Mouse (Mus musculus) MEL (cell line): ENCODE measurements around the gene Slc22a17. TPM values are rescaled to one million over a fixed set of nuclear protein-coding genes. Genes with fewer than 3 reads are reported as not detected.
A peak's percentile ranks its signal among the peaks of the same experiment; 100 is the strongest.

Source experiments
- DNase-seq: peaks from one replicate; pipeline ENCODE4 v3.0.0; 2011; ENCODE audit warnings: low read depth, low spot score
- H3K27ac ChIP-seq: 2 replicates; pipeline ENCODE4 v1.5.1; 2012; ENCODE audit warnings: low read depth, mild to moderate bottlenecking, control low read depth, low read length, moderate library complexity; ENCODE audit not compliant: control insufficient read depth
- H3K27me3 ChIP-seq, 2 experiments: fragments of 150-350 bp in 1 of 2; sonication (generic) in 1 of 2; 2 replicates each; pipeline ENCODE4 v1.6.1; 2012; ENCODE audit warnings: low read length in 2 of 2, mild to moderate bottlenecking in 2 of 2, improper control_type of control experiment in 1 of 2, moderate library complexity in 1 of 2; ENCODE audit not compliant: insufficient read depth in 2 of 2, control insufficient read depth in 1 of 2
- H3K36me3 ChIP-seq, 2 experiments: 2 replicates each; pipeline ENCODE4 v1.6.1; 2012 to 2014; ENCODE audit warnings: low read length in 2 of 2, improper control_type of control experiment in 1 of 2, inconsistent platforms in 1 of 2, mild to moderate bottlenecking in 1 of 2; ENCODE audit not compliant: insufficient read depth in 2 of 2, control insufficient read depth in 1 of 2
- H3K4me1 ChIP-seq, 2 experiments: fragments of 150-350 bp in 1 of 2; sonication (generic) in 1 of 2; 2 replicates each; pipeline ENCODE4 v1.6.1; 2012; ENCODE audit warnings: low read length in 2 of 2, improper control_type of control experiment in 1 of 2, mild to moderate bottlenecking in 1 of 2; ENCODE audit not compliant: insufficient read depth in 2 of 2, control insufficient read depth in 1 of 2
- H3K4me3 ChIP-seq, 2 experiments: fragments of 150-350 bp in 1 of 2; sonication (generic) in 1 of 2; 2 replicates each; pipeline ENCODE4 v1.5.1; 2012; ENCODE audit warnings: low read depth in 2 of 2, low read length in 2 of 2, mild to moderate bottlenecking in 2 of 2, moderate library complexity in 2 of 2, control low read depth in 1 of 2, improper control_type of control experiment in 1 of 2; ENCODE audit not compliant: control insufficient read depth in 1 of 2, insufficient read depth in 1 of 2
- H3K79me2 ChIP-seq: 2 replicates; pipeline ENCODE4 v1.6.1; 2012; ENCODE audit warnings: mild to moderate bottlenecking, low read length, moderate library complexity; ENCODE audit not compliant: control insufficient read depth, poor library complexity, insufficient read depth
- H3K9ac ChIP-seq: 2 replicates; pipeline ENCODE4 v1.6.1; 2012; ENCODE audit warnings: low read depth, mild to moderate bottlenecking, control low read depth, low read length, moderate library complexity; ENCODE audit not compliant: control insufficient read depth, poor library complexity, severe bottlenecking
- H3K9me3 ChIP-seq: fragments of 150-350 bp; sonication (generic); replicated peaks from 2 replicates; pipeline ENCODE4 v1.6.1; 2012; ENCODE audit warnings: mild to moderate bottlenecking, low read length, improper control_type of control experiment, moderate library complexity; ENCODE audit not compliant: insufficient read depth
- BHLHE40 ChIP-seq: IDR thresholded peaks from 2 replicates; pipeline ENCODE4 v1.6.1; 2012; ENCODE audit warnings: low read depth, mild to moderate bottlenecking, inconsistent platforms, low read length, improper control_type of control experiment, borderline replicate concordance
- CHD1 ChIP-seq: IDR thresholded peaks from 2 replicates; pipeline ENCODE4 v1.6.1; 2012; ENCODE audit warnings: low read depth, mild to moderate bottlenecking, inconsistent platforms, low read length, improper control_type of control experiment
- CHD2 ChIP-seq: IDR thresholded peaks from 2 replicates; pipeline ENCODE4 v1.6.1; 2011; ENCODE audit warnings: low read length, improper control_type of control experiment
- CTCF ChIP-seq, 3 experiments: IDR thresholded peaks in 2 of 3; conservative IDR thresholded peaks in 1 of 3; 2 replicates each; pipeline ENCODE4 v1.5.1; 2011 to 2012; ENCODE audit warnings: low read length in 3 of 3, low read depth in 2 of 3, mild to moderate bottlenecking in 2 of 3, improper control_type of control experiment in 1 of 3, inconsistent platforms in 1 of 3, mixed read lengths in 1 of 3, moderate library complexity in 1 of 3; ENCODE audit not compliant: control insufficient read depth in 1 of 3, insufficient read depth in 1 of 3, poor library complexity in 1 of 3, severe bottlenecking in 1 of 3
- E2F4 ChIP-seq: IDR thresholded peaks from 2 replicates; pipeline ENCODE4 v1.6.1; 2011; ENCODE audit warnings: low read depth, low read length, improper control_type of control experiment, borderline replicate concordance
- ELF1 ChIP-seq: IDR thresholded peaks from 2 replicates; pipeline ENCODE4 v1.6.1; 2014; ENCODE audit warnings: low read depth, mild to moderate bottlenecking, inconsistent platforms, low read length, improper control_type of control experiment, moderate library complexity
- EP300 ChIP-seq, 2 experiments: IDR thresholded peaks; 2 replicates each; pipeline ENCODE4 v1.6.1; 2011; ENCODE audit warnings: improper control_type of control experiment in 2 of 2, low read length in 2 of 2, low read depth in 1 of 2, mild to moderate bottlenecking in 1 of 2
- ETS1 ChIP-seq: IDR thresholded peaks from 2 replicates; pipeline ENCODE4 v1.6.1; 2012; ENCODE audit warnings: low read depth, mild to moderate bottlenecking, inconsistent platforms, low read length, improper control_type of control experiment, moderate library complexity
- GABPA ChIP-seq: IDR thresholded peaks from 2 replicates; pipeline ENCODE4 v1.6.1; 2012; ENCODE audit warnings: low read depth, mild to moderate bottlenecking, inconsistent platforms, low read length, improper control_type of control experiment, moderate library complexity
- GATA1 ChIP-seq: IDR thresholded peaks from 2 replicates; pipeline ENCODE4 v1.6.1; 2011; ENCODE audit warnings: low read depth, low read length, improper control_type of control experiment
- HCFC1 ChIP-seq: IDR thresholded peaks from 2 replicates; pipeline ENCODE4 v1.6.1; 2012; ENCODE audit warnings: low read depth, mild to moderate bottlenecking, inconsistent platforms, low read length, improper control_type of control experiment, moderate library complexity
- JUND ChIP-seq: IDR thresholded peaks from 2 replicates; pipeline ENCODE4 v1.6.1; 2011; ENCODE audit warnings: low read depth, mild to moderate bottlenecking, improper control_type of control experiment, low read length
- KAT2A ChIP-seq: conservative IDR thresholded peaks from 2 replicates; pipeline ENCODE4 v1.6.1; 2012; ENCODE audit warnings: low read depth, low read length, improper control_type of control experiment, inconsistent platforms
- MAFK ChIP-seq: IDR thresholded peaks from 2 replicates; pipeline ENCODE4 v1.6.1; 2011; ENCODE audit warnings: low read depth, mild to moderate bottlenecking, low read length, improper control_type of control experiment, borderline replicate concordance
- MAX ChIP-seq: IDR thresholded peaks from 2 replicates; pipeline ENCODE4 v1.6.1; 2011; ENCODE audit warnings: low read length, improper control_type of control experiment
- MAZ ChIP-seq: IDR thresholded peaks from 2 replicates; pipeline ENCODE4 v1.6.1; 2012; ENCODE audit warnings: low read depth, mild to moderate bottlenecking, inconsistent platforms, low read length, improper control_type of control experiment
- MEF2A ChIP-seq: IDR thresholded peaks from 2 replicates; pipeline ENCODE4 v1.6.1; 2014; ENCODE audit warnings: low read depth, mild to moderate bottlenecking, inconsistent platforms, low read length, improper control_type of control experiment; ENCODE audit not compliant: poor library complexity, insufficient replicate concordance, severe bottlenecking; ENCODE audit errors: extremely low read depth
- MXI1 ChIP-seq: IDR thresholded peaks from 2 replicates; pipeline ENCODE4 v1.6.1; 2011; ENCODE audit warnings: mild to moderate bottlenecking, low read depth, low read length, improper control_type of control experiment
- MYB ChIP-seq: IDR thresholded peaks from 2 replicates; pipeline ENCODE4 v1.6.1; 2011; ENCODE audit warnings: mild to moderate bottlenecking, low read depth, low read length, improper control_type of control experiment
- MYC ChIP-seq: IDR thresholded peaks from 2 replicates; pipeline ENCODE4 v1.6.1; 2011; ENCODE audit warnings: low read depth, mild to moderate bottlenecking, low read length, improper control_type of control experiment, moderate library complexity
- NELFE ChIP-seq: IDR thresholded peaks from 2 replicates; pipeline ENCODE4 v1.6.1; 2011; ENCODE audit warnings: low read depth, low read length, improper control_type of control experiment
- POLR2A ChIP-seq, 2 experiments: IDR thresholded peaks; 2 replicates each; pipeline ENCODE4 v1.6.1; 2011 to 2012; ENCODE audit warnings: low read length in 2 of 2, mild to moderate bottlenecking in 2 of 2, control low read depth in 1 of 2, improper control_type of control experiment in 1 of 2, low read depth in 1 of 2, moderate library complexity in 1 of 2; ENCODE audit not compliant: control insufficient read depth in 1 of 2, insufficient read depth in 1 of 2, poor library complexity in 1 of 2
- POLR2AphosphoS2 ChIP-seq: IDR thresholded peaks from 2 replicates; pipeline ENCODE4 v1.6.1; 2011; ENCODE audit warnings: low read length, improper control_type of control experiment
- POLR2AphosphoS5 ChIP-seq: IDR thresholded peaks from 2 replicates; pipeline ENCODE4 v1.6.1; 2012; ENCODE audit warnings: low read depth, borderline replicate concordance, mild to moderate bottlenecking, inconsistent platforms, low read length, moderate library complexity, mixed read lengths
- RAD21 ChIP-seq: IDR thresholded peaks from 2 replicates; pipeline ENCODE4 v1.6.1; 2011; ENCODE audit warnings: mild to moderate bottlenecking, low read depth, low read length, improper control_type of control experiment
- RCOR1 ChIP-seq: IDR thresholded peaks from 2 replicates; pipeline ENCODE4 v1.6.1; 2012; ENCODE audit warnings: low read depth, mild to moderate bottlenecking, inconsistent platforms, low read length, improper control_type of control experiment
- SIN3A ChIP-seq: IDR thresholded peaks from 2 replicates; pipeline ENCODE4 v1.6.1; 2012; ENCODE audit warnings: low read length, improper control_type of control experiment, inconsistent platforms
- SMC3 ChIP-seq: IDR thresholded peaks from 2 replicates; pipeline ENCODE4 v1.6.1; 2011; ENCODE audit warnings: low read depth, low read length, improper control_type of control experiment
- TBP ChIP-seq: IDR thresholded peaks from 2 replicates; pipeline ENCODE4 v1.8.0; 2011; ENCODE audit warnings: low read depth, low read length, improper control_type of control experiment
- TCF12 ChIP-seq: IDR thresholded peaks from 2 replicates; pipeline ENCODE4 v1.6.1; 2014; ENCODE audit warnings: low read depth, mild to moderate bottlenecking, inconsistent platforms, low read length, improper control_type of control experiment, moderate library complexity
- UBTF ChIP-seq: IDR thresholded peaks from 2 replicates; pipeline ENCODE4 v1.6.1; 2012; ENCODE audit warnings: low read depth, mild to moderate bottlenecking, inconsistent platforms, low read length, improper control_type of control experiment, moderate library complexity, borderline replicate concordance; ENCODE audit not compliant: insufficient read depth
- USF1 ChIP-seq: IDR thresholded peaks from 2 replicates; pipeline ENCODE4 v1.6.1; 2014; ENCODE audit warnings: low read depth, mild to moderate bottlenecking, inconsistent platforms, low read length, improper control_type of control experiment, moderate library complexity
- USF2 ChIP-seq, 2 experiments: IDR thresholded peaks; 2 replicates each; pipeline ENCODE4 v1.6.1; 2011 to 2012; ENCODE audit warnings: improper control_type of control experiment in 2 of 2, low read length in 2 of 2, borderline replicate concordance in 1 of 2, inconsistent platforms in 1 of 2, low read depth in 1 of 2, mild to moderate bottlenecking in 1 of 2; ENCODE audit not compliant: insufficient read depth in 1 of 2
- ZC3H11A ChIP-seq: IDR thresholded peaks from 2 replicates; pipeline ENCODE4 v1.6.1; 2012; ENCODE audit warnings: low read depth, mild to moderate bottlenecking, inconsistent platforms, low read length, improper control_type of control experiment
- ZKSCAN1 ChIP-seq: IDR thresholded peaks from 2 replicates; pipeline ENCODE4 v1.6.1; 2012; ENCODE audit warnings: low read depth, mild to moderate bottlenecking, inconsistent platforms, low read length, improper control_type of control experiment, moderate library complexity
- ZMIZ1 ChIP-seq: IDR thresholded peaks from 2 replicates; pipeline ENCODE4 v1.6.1; 2012; ENCODE audit warnings: low read depth, mild to moderate bottlenecking, inconsistent platforms, low read length, improper control_type of control experiment, moderate library complexity
- ZNF384 ChIP-seq: IDR thresholded peaks from 2 replicates; pipeline ENCODE4 v1.6.1; 2012; ENCODE audit warnings: low read depth, mild to moderate bottlenecking, inconsistent platforms, low read length, improper control_type of control experiment
- polyA plus RNA-seq, 2 experiments: library from polyadenylated mRNA; stranded (reverse) in 1 of 2; unstranded in 1 of 2; fragments of >175 nt in 1 of 2; fragments of >200 nt in 1 of 2; gene quantifications; 2 replicates each; pipeline versions ENCODE4 v1.2.1 to v1.2.4; 2012; ENCODE audit warnings: low replicate concordance in 2 of 2, low read depth in 1 of 2; ENCODE audit not compliant: insufficient read length in 2 of 2, insufficient read depth in 1 of 2, missing spikeins in 1 of 2
- total RNA-seq: library from RNA; depleted of rRNA; stranded (reverse); fragments of 300-350 nt; gene quantifications from 2 replicates; pipeline ENCODE4 v1.2.3, GENCODE M21; 2012

Slc22a17 gene
- total and polyA plus RNA-seq, 3 experiments: 0.31 to 1.1 TPM; not detected in 1

DNA sequence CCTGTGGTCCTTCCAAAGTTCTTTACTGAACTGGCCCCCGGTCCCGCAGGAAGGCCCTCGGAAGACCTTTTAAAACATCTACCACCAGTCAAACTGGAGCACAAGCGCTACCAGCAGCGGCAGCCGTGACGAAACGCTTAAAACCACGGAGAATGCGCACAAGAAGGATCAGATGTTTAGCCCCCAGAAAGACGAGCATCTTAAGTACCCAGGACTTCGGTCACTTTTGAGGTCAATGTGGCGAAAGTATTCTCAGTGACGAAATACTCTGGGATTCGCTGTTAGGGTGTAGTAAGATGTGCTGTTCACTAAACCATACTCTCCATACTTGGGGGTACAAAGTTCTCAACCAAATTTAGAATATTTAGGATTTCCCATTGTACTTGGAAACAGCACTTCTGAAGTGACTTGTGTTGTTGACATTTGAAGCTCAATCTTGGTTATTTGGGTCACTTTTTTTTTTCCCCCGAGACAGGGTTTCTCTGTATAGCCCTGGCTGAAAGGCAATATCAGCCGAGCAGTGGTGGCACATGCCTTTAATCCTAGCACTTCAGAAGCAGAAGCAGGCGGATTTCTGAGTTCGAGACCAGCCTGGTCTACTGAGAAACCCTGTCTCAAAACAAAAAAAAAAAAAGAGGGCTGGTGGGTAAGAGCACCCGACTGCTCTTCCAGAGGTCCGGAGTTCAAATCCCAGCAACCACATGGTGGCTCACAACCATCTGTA is 48.5 kb downstream of the Slc22a17 start:
- TF ChIP-seq KAT2A (no peak; the same call in 1 of the 2 replicates), USF2 (IDR thresholded peaks at IDR 0.05; ENCODE audit: borderline replicate concordance in 1 of 2, insufficient read depth in 1 of 2, low read depth in 1 of 2, low read length in 2 of 2) (no peak), ZNF384 (peak; percentile 67), EP300 (IDR thresholded peaks at IDR 0.05; ENCODE audit: low read depth in 1 of 2, low read length in 2 of 2) (no peak), USF1 (no peak), ZKSCAN1 (no peak), TBP (peak; percentile 95), POLR2AphosphoS5 (no peak), NELFE (no peak), SIN3A (peak; percentile 35; the same call in 1 of the 2 replicates), MXI1 (0 out of 2 replicates have a peak, but pooled peaks have one; percentile 47), MYB (no peak), MAFK (no peak), ELF1 (no peak), MAZ (no peak), ZC3H11A (no peak), GATA1 (no peak), CHD2 (no peak), HCFC1 (no peak; the same call in 1 of the 2 replicates), SMC3 (no peak), RAD21 (no peak), POLR2A (IDR thresholded peaks at IDR 0.05; ENCODE audit: control insufficient read depth in 1 of 2, insufficient read depth in 1 of 2, low read depth in 1 of 2, low read length in 2 of 2, poor library complexity in 1 of 2) (no peak), MYC (0 out of 2 replicates have a peak, but pooled peaks have one; percentile 23), TCF12 (no peak), JUND (no peak), BHLHE40 (no peak), ETS1 (no peak), MEF2A (no peak), GABPA (no peak), POLR2AphosphoS2 (no peak), RCOR1 (no peak), E2F4 (no peak), CTCF (IDR thresholded peaks at IDR 0.05 in 2 of 3, conservative IDR thresholded peaks at IDR 0.05 in 1 of 3; ENCODE audit: control insufficient read depth in 1 of 3, insufficient read depth in 1 of 3, low read depth in 2 of 3, low read length in 3 of 3, poor library complexity in 1 of 3, severe bottlenecking in 1 of 3) (no peak), CHD1 (no peak), MAX (no peak), UBTF (no peak), ZMIZ1 (no peak)
- H3K9ac ChIP-seq: peak overlapping the region; percentile 72
- no peaks in the 10 kb centered on the region for H3K27me3 ChIP-seq
- H3K9me3 ChIP-seq: no peaks in the 10 kb centered on the region
- DNase-seq: no peak
- peaks cover 0 to 21% of the 10 kb centered on the region in 2 experiments; a peak in 2 of 4 replicates for H3K36me3 ChIP-seq
- H3K79me2 ChIP-seq: no peaks in the 10 kb centered on the region; the same call in 1 of the 2 replicates
- H3K27ac ChIP-seq: peak overlapping the region; percentile 48
- peak overlapping the region; percentile 77 to 96 for H3K4me3 ChIP-seq
- peaks cover 19 to 27% of the 10 kb centered on the region in 2 experiments for H3K4me1 ChIP-seq
